Mouse (Mus musculus): ENCODE results near the gene Rnf167. TPM values are rescaled to one million over a fixed set of nuclear protein-coding genes. Genes with fewer than 3 reads are reported as not detected.

Rnf167 gene
- total and polyA plus RNA-seq, 3 experiments = 23.5 to 31.7 (median 25.5) TPM

GRCm38 (mm10) chr11:70700613-70701012, 53.6 kb downstream of the Rnf167 start:
- no peak overlapping the region for H3K27ac ChIP-seq (ENCODE audit: insufficient read depth, low read depth)
- peak overlapping the region; percentile 68 for H3K4me2 ChIP-seq (ENCODE audit: insufficient read depth, low read depth, poor library complexity, severe bottlenecking)
- peak; percentile 33 for DNase-seq (ENCODE audit: extremely low read depth)

More at GRCm38 (mm10) chr11:70700613-70701012, 53.6 kb downstream of the Rnf167 start:
- 0 out of 2 replicates have a peak, but pooled peaks cover 5% of the 10 kb centered on the region for H3K79me2 ChIP-seq (replicated peaks; ENCODE audit: control insufficient read depth, extremely low read depth, insufficient read depth, poor library complexity, severe bottlenecking)
- in situ Hi-C loops (cut with MboI; ENCODE audit: low pct_ligation_motif_present, low pct_unique_long_range_greater_than_20kb, low sequenced_read_pairs) (no loop called here), dilution Hi-C loops (cut with MboI; ENCODE audit: extremely low pct_ligation_motif_present, extremely low pct_unique_long_range_greater_than_20kb, low sequenced_read_pairs) (no loop called here)
- H3K36me3 ChIP-seq (replicated peaks in 1 of 2; ENCODE audit: control insufficient read depth in 1 of 2, insufficient read depth in 1 of 2, low read length in 1 of 2) = peaks cover 22 to 35% of the 10 kb centered on the region in 2 experiments
- H3K4me3 ChIP-seq (replicated peaks in 1 of 3; ENCODE audit: low read depth in 2 of 3, low read length in 2 of 3, poor library complexity in 1 of 3) = peak overlapping the region; percentile 61 to 80 (median 71)
- TF ChIP-seq UBTF (IDR thresholded peaks at IDR 0.05; ENCODE audit: low read depth, low read length) (peak; percentile 67), ZMIZ1 (IDR thresholded peaks at IDR 0.05; ENCODE audit: low read depth, low read length) (no peak), MEF2A (IDR thresholded peaks at IDR 0.05; ENCODE audit: borderline replicate concordance, low read depth, low read length) (0 out of 2 replicates have a peak, but pooled peaks have one; percentile 3), CHD2 (IDR thresholded peaks at IDR 0.05; ENCODE audit: low read length) (peak; percentile 57; the same call in 1 of the 2 replicates), SIN3A (IDR thresholded peaks at IDR 0.05; ENCODE audit: low read length) (peak; percentile 33; the same call in 1 of the 2 replicates), EP300 (IDR thresholded peaks at IDR 0.05; ENCODE audit: low read length) (no peak), ZC3H11A (IDR thresholded peaks at IDR 0.05; ENCODE audit: low read depth, low read length) (no peak), NRF1 (IDR thresholded peaks at IDR 0.05; ENCODE audit: low read depth, low read length) (no peak), JUND (conservative IDR thresholded peaks at IDR 0.05; ENCODE audit: low read depth, low read length) (no peak), USF1 (IDR thresholded peaks at IDR 0.05; ENCODE audit: low read depth, low read length) (no peak), ZNF384 (IDR thresholded peaks at IDR 0.05; ENCODE audit: low read depth, low read length) (no peak), KAT2A (IDR thresholded peaks at IDR 0.05; ENCODE audit: insufficient replicate concordance, low read length) (no peak), SMC3 (IDR thresholded peaks at IDR 0.05; ENCODE audit: low read depth, low read length) (no peak)
- H3K27me3 ChIP-seq (replicated peaks) = peaks cover 3% of the 10 kb centered on the region
- peak overlapping the region; percentile 93 for H3K9ac ChIP-seq (ENCODE audit: insufficient read depth, low read depth)
- no peaks in the 10 kb centered on the region for H3K9me3 ChIP-seq (replicated peaks; ENCODE audit: low read length)
- peaks cover 9 to 24% of the 10 kb centered on the region in 2 experiments for H3K4me1 ChIP-seq (ENCODE audit: control insufficient read depth in 1 of 2, insufficient read depth in 2 of 2)

Other genes starting within 250 kb of the Rnf167 start
Only the 20 nearest of the 25 such genes appear.
- 0.04 and 0.08 TPM in 2 replicates for gene Cxcl16, start 187.3 kb upstream of the Rnf167 start, total RNA-seq (2012; rRNA removed)
- not detected in 2 replicates for gene Cxcl16, start 187.3 kb upstream of the Rnf167 start, total RNA-seq (2014; rRNA removed)
- gene Cxcl16, start 187.3 kb upstream of the Rnf167 start, polyA plus RNA-seq (2012; ENCODE audit: insufficient read length, low read depth) = 0.56 and 0.59 TPM in 2 replicates
- 3.6 and 5.5 TPM in 2 replicates for gene Tm4sf5, start 142.0 kb upstream of the Rnf167 start, total RNA-seq (2012; rRNA removed)
- 8.8 and 11.7 TPM in 2 replicates for gene Tm4sf5, start 142.0 kb upstream of the Rnf167 start, total RNA-seq (2014; rRNA removed)
- 24.5 and 32.5 TPM in 2 replicates for gene Tm4sf5, start 142.0 kb upstream of the Rnf167 start, polyA plus RNA-seq (2012; ENCODE audit: insufficient read length, low read depth)
- 0.21 TPM in 1 of 2 replicates, not detected in the other for gene Vmo1, start 132.6 kb upstream of the Rnf167 start, total RNA-seq (2012; rRNA removed)
- 0.70 TPM in 1 of 2 replicates, not detected in the other for gene Vmo1, start 132.6 kb upstream of the Rnf167 start, total RNA-seq (2014; rRNA removed)
- gene Vmo1, start 132.6 kb upstream of the Rnf167 start, polyA plus RNA-seq (2012; ENCODE audit: insufficient read length, low read depth) = 0.36 and 0.63 TPM in 2 replicates
- not detected in 2 replicates for gene Gltpd2, start 128.0 kb upstream of the Rnf167 start, total RNA-seq (2012; rRNA removed)
- gene Gltpd2, start 128.0 kb upstream of the Rnf167 start, total RNA-seq (2014; rRNA removed) = not detected in 2 replicates
- 0.19 TPM in 1 of 2 replicates, not detected in the other for gene Gltpd2, start 128.0 kb upstream of the Rnf167 start, polyA plus RNA-seq (2012; ENCODE audit: insufficient read length, low read depth)
- gene Psmb6, start 121.9 kb upstream of the Rnf167 start, total RNA-seq (2012; rRNA removed) = 921 and 922 TPM in 2 replicates
- 749 and 831 TPM in 2 replicates for gene Psmb6, start 121.9 kb upstream of the Rnf167 start, total RNA-seq (2014; rRNA removed)
- 779 and 831 TPM in 2 replicates for gene Psmb6, start 121.9 kb upstream of the Rnf167 start, polyA plus RNA-seq (2012; ENCODE audit: insufficient read length, low read depth)
- gene Gm40193, start 114.3 kb upstream of the Rnf167 start, total RNA-seq (2012; rRNA removed) = not detected in 2 replicates
- not detected in 2 replicates for gene Gm40193, start 114.3 kb upstream of the Rnf167 start, total RNA-seq (2014; rRNA removed)
- not detected in 2 replicates for gene Gm40193, start 114.3 kb upstream of the Rnf167 start, polyA plus RNA-seq (2012; ENCODE audit: insufficient read length, low read depth)
- gene Pld2, start 107.2 kb upstream of the Rnf167 start, total RNA-seq (2012; rRNA removed) = 4.0 and 4.8 TPM in 2 replicates
- 3.1 and 3.4 TPM in 2 replicates for gene Pld2, start 107.2 kb upstream of the Rnf167 start, total RNA-seq (2014; rRNA removed)
- 6.6 and 6.7 TPM in 2 replicates for gene Pld2, start 107.2 kb upstream of the Rnf167 start, polyA plus RNA-seq (2012; ENCODE audit: insufficient read length, low read depth)
- gene Mink1, start 84.4 kb upstream of the Rnf167 start, total RNA-seq (2012; rRNA removed) = 24.3 and 31.2 TPM in 2 replicates
- 11.6 and 15.0 TPM in 2 replicates for gene Mink1, start 84.4 kb upstream of the Rnf167 start, total RNA-seq (2014; rRNA removed)
- gene Mink1, start 84.4 kb upstream of the Rnf167 start, polyA plus RNA-seq (2012; ENCODE audit: insufficient read length, low read depth) = 79.8 and 82.8 TPM in 2 replicates
- gene 4930544D05Rik, start 31.4 kb upstream of the Rnf167 start, total RNA-seq (2012; rRNA removed) = 0.17 TPM in 1 of 2 replicates, not detected in the other
- not detected in 2 replicates for gene 4930544D05Rik, start 31.4 kb upstream of the Rnf167 start, total RNA-seq (2014; rRNA removed)
- not detected in 2 replicates for gene 4930544D05Rik, start 31.4 kb upstream of the Rnf167 start, polyA plus RNA-seq (2012; ENCODE audit: insufficient read length, low read depth)
- not detected in 2 replicates for gene Chrne, start 28.0 kb upstream of the Rnf167 start, total RNA-seq (2012; rRNA removed)
- not detected in 2 replicates for gene Chrne, start 28.0 kb upstream of the Rnf167 start, total RNA-seq (2014; rRNA removed)
- not detected in 2 replicates for gene Chrne, start 28.0 kb upstream of the Rnf167 start, polyA plus RNA-seq (2012; ENCODE audit: insufficient read length, low read depth)
- 0.25 TPM in 2 replicates for gene Gp1ba, start 8.1 kb upstream of the Rnf167 start, total RNA-seq (2012; rRNA removed)
- not detected in 2 replicates for gene Gp1ba, start 8.1 kb upstream of the Rnf167 start, total RNA-seq (2014; rRNA removed)
- gene Gp1ba, start 8.1 kb upstream of the Rnf167 start, polyA plus RNA-seq (2012; ENCODE audit: insufficient read length, low read depth) = 0.84 and 1.1 TPM in 2 replicates
- gene Slc25a11, start 244 bp downstream of the Rnf167 start, total RNA-seq (2012; rRNA removed) = 96.9 and 99.0 TPM in 2 replicates
- gene Slc25a11, start 244 bp downstream of the Rnf167 start, total RNA-seq (2014; rRNA removed) = 121 and 135 TPM in 2 replicates
- gene Slc25a11, start 244 bp downstream of the Rnf167 start, polyA plus RNA-seq (2012; ENCODE audit: insufficient read length, low read depth) = 127 and 132 TPM in 2 replicates
- gene Pfn1, start 7.4 kb downstream of the Rnf167 start, total RNA-seq (2012; rRNA removed) = 1,045 and 1,143 TPM in 2 replicates
- 799 and 844 TPM in 2 replicates for gene Pfn1, start 7.4 kb downstream of the Rnf167 start, total RNA-seq (2014; rRNA removed)
- 2,575 and 2,624 TPM in 2 replicates for gene Pfn1, start 7.4 kb downstream of the Rnf167 start, polyA plus RNA-seq (2012; ENCODE audit: insufficient read length, low read depth)
- gene Eno3, start 10.0 kb downstream of the Rnf167 start, total RNA-seq (2012; rRNA removed) = 11.0 and 11.2 TPM in 2 replicates
- 22.9 and 23.0 TPM in 2 replicates for gene Eno3, start 10.0 kb downstream of the Rnf167 start, total RNA-seq (2014; rRNA removed)
- gene Eno3, start 10.0 kb downstream of the Rnf167 start, polyA plus RNA-seq (2012; ENCODE audit: insufficient read length, low read depth) = 26.4 and 27.5 TPM in 2 replicates
- 96.3 and 105 TPM in 2 replicates for gene Spag7, start 22.2 kb downstream of the Rnf167 start, total RNA-seq (2012; rRNA removed)
- 86.9 and 93.5 TPM in 2 replicates for gene Spag7, start 22.2 kb downstream of the Rnf167 start, total RNA-seq (2014; rRNA removed)
- 120 and 161 TPM in 2 replicates for gene Spag7, start 22.2 kb downstream of the Rnf167 start, polyA plus RNA-seq (2012; ENCODE audit: insufficient read length, low read depth)
- 4.0 and 4.9 TPM in 2 replicates for gene Camta2, start 40.9 kb downstream of the Rnf167 start, total RNA-seq (2012; rRNA removed)
- 0.70 and 1.0 TPM in 2 replicates for gene Camta2, start 40.9 kb downstream of the Rnf167 start, total RNA-seq (2014; rRNA removed)
- gene Camta2, start 40.9 kb downstream of the Rnf167 start, polyA plus RNA-seq (2012; ENCODE audit: insufficient read length, low read depth) = 13.3 and 17.0 TPM in 2 replicates
- gene Inca1, start 52.9 kb downstream of the Rnf167 start, total RNA-seq (2012; rRNA removed) = 1.3 and 1.7 TPM in 2 replicates
- 1.9 and 3.4 TPM in 2 replicates for gene Inca1, start 52.9 kb downstream of the Rnf167 start, total RNA-seq (2014; rRNA removed)
- 3.8 and 4.4 TPM in 2 replicates for gene Inca1, start 52.9 kb downstream of the Rnf167 start, polyA plus RNA-seq (2012; ENCODE audit: insufficient read length, low read depth)
- 36.9 and 38.0 TPM in 2 replicates for gene Kif1c, start 53.3 kb downstream of the Rnf167 start, total RNA-seq (2012; rRNA removed)
- 11.0 and 11.6 TPM in 2 replicates for gene Kif1c, start 53.3 kb downstream of the Rnf167 start, total RNA-seq (2014; rRNA removed)
- gene Kif1c, start 53.3 kb downstream of the Rnf167 start, polyA plus RNA-seq (2012; ENCODE audit: insufficient read length, low read depth) = 31.7 and 32.3 TPM in 2 replicates
- 3.1 and 3.5 TPM in 2 replicates for gene Zfp3, start 117.0 kb downstream of the Rnf167 start, total RNA-seq (2012; rRNA removed)
- 1.7 and 1.9 TPM in 2 replicates for gene Zfp3, start 117.0 kb downstream of the Rnf167 start, total RNA-seq (2014; rRNA removed)
- gene Zfp3, start 117.0 kb downstream of the Rnf167 start, polyA plus RNA-seq (2012; ENCODE audit: insufficient read length, low read depth) = 2.0 and 2.5 TPM in 2 replicates
- gene Scimp, start 165.4 kb downstream of the Rnf167 start, total RNA-seq (2012; rRNA removed) = 0.17 and 0.30 TPM in 2 replicates
- gene Scimp, start 165.4 kb downstream of the Rnf167 start, total RNA-seq (2014; rRNA removed) = 0.21 and 1.2 TPM in 2 replicates
- gene Scimp, start 165.4 kb downstream of the Rnf167 start, polyA plus RNA-seq (2012; ENCODE audit: insufficient read length, low read depth) = 0.53 and 0.79 TPM in 2 replicates

Data from CH12.LX (cell line).